Mouse (Mus musculus): ENCODE measurements at regions not wholly inside any gene's neighbourhood (a gene's known extent, or its start where the extent isn't known, plus 50 kb on each side); places are given as distances from the start of the nearest gene placed in this dataset.

DNA sequence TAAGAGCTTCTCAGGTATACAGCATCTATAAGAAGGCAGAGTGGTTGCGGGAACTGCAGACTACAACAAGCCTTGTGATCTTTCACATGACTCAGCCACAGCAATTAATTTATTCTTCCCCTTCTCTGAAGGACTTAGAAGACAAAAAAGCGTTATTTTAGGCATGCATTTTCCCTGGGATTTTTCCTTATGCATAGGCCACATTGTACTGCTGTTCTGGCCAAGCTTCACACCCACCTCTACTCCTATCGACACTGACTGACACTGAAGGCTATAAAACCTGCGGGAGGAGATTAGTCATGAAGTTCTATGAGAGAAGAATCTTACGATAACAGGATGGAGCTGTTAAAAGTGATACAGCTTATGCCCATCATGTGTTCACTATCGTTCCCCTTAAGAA is 441.9 kb downstream of the Tox3 start:
- DNase-seq (ENCODE audit: low spot score), result no peak

DNA sequence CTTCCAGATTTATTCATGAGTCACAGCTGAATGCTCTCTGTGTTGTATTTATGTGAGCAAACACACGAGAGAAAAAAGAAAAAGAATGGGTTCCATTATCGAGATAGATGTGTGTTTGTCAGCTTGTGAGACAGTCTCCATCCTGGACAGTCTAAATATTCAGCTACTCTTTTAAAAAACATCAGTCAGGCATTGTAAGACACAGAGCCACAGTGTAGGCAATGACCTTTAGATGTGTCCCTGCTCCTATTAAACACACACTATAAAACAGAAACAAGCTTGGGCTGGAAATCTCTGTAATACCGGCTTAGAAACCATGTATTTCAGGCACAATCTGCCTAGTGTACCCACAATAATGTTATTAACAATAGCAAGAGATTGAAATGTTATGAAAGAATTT is 442.6 kb downstream of the Tox3 start:
- no peak for DNase-seq (ENCODE audit: low spot score)

GRCm38 (mm10) chr8:89903346-89903745 is 444.8 kb downstream of the Tox3 start:
- DNase-seq (ENCODE audit: low spot score), result no peak

DNA sequence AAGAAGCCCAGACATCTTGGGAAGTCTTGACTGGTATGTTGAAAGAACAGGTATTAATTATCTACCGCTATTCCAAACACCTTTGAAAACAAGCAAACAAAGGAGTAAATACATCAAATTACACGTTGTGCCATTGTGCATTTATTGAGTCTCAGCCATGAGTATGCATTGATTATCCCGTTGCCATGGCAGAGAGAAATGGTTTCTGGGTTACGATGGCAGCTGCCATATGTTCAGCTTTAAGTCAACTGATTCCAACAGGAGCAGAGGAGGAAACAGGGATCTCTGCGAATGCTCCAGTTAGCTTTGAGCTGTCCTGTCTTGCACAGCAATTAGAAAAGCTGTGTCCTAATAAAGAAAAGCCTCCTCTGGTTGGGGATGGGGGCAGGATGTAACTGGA is 475.4 kb downstream of the Tox3 start:
- no peak for DNase-seq (ENCODE audit: low spot score)

GRCm38 (mm10) chr8:89871966-89872365 is 476.2 kb downstream of the Tox3 start:
- DNase-seq (ENCODE audit: low spot score), result no peak

- DNase-seq (ENCODE audit: low spot score), result no peak
These were observed 488.3 kb downstream of the Tox3 start for GRCm38 (mm10) chr8:89859813-89860212.

GRCm38 (mm10) chr8:89858706-89859385 is 489.3 kb downstream of the Tox3 start:
- no peak for DNase-seq (ENCODE audit: low spot score)

DNA sequence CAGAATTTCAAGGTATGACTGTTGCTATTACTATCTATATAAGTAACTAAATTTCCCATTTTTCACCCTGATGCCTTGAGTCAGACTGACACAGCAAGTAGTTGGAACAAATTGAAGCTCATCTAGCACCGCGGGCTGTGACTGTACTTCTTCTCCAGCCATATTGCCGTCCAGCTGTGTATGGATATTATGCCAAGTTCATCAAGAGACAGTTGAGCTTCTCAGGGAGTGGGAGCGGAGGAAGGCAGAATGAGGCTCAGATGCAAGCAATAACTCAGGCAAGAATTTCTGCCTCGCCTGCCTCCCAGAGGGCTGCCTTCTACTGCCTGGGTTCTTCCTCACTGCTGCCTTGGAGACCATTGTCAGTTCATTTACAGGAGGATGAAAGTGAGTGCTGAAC is 492.6 kb downstream of the Tox3 start:
- no peak for DNase-seq (ENCODE audit: low spot score)

- no peak for DNase-seq (ENCODE audit: low spot score)
These were observed 497.8 kb downstream of the Tox3 start for GRCm38 (mm10) chr8:89850209-89850796.

- no peak for DNase-seq (ENCODE audit: low spot score)
These were observed 498.5 kb downstream of the Tox3 start for GRCm38 (mm10) chr8:89849416-89850208.

DNA sequence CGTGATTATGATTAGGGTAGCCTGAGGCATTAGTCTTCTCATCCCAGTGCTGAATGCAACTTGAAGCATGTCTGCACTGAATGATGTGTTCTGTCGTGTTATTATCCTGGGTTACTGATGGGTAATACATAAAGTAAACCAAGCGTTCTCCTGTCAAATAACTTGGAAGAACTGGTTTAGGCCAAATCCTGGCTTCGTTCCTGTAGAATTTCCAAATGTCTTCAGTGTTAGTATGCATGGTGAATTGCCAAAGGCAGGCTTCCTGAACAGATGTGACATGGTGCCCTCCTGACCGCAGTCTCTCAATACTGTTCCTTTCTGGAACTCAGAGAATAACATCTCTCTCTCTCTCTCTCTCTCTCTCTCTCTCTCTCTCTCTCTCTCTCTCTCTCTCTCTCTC is 509.6 kb downstream of the Tox3 start:
- DNase-seq (ENCODE audit: low spot score), result no peak

DNA sequence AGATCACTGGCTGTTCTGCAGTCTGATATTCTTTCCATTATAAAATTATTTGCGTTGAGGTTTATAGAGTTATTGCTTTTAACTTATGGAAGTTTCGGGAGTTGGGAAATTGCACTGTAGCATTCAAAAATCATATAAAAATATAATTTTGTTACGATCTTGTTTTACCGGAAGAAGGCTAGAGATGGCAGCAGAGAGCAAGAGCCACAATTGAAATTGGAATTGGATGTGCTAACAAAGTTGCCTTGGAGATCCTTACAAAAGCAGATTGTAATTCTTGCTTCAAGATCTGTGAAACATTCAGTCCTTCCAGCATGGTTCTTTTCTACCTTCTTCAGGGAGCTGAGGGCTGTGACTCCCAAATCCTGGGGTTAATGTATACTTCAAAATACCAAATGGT is 514.4 kb downstream of the Tox3 start:
- DNase-seq (ENCODE audit: low spot score), result no peak

- no peak for DNase-seq (ENCODE audit: low spot score)
These were observed 523.6 kb downstream of the Tox3 start for GRCm38 (mm10) chr8:89824586-89824985.

GRCm38 (mm10) chr8:89823631-89824030 is 524.5 kb downstream of the Tox3 start:
- DNase-seq (ENCODE audit: low spot score), result no peak

GRCm38 (mm10) chr8:89812036-89812711 is 536.0 kb downstream of the Tox3 start:
- DNase-seq (ENCODE audit: low spot score), result no peak

GRCm38 (mm10) chr8:89788296-89788695 is 559.8 kb downstream of the Tox3 start:
- no peak for DNase-seq (ENCODE audit: low spot score)

GRCm38 (mm10) chr8:89787050-89787905 is 560.9 kb downstream of the Tox3 start:
- DNase-seq (ENCODE audit: low spot score), result no peak

GRCm38 (mm10) chr8:89785011-89785410 is 563.1 kb downstream of the Tox3 start:
- no peak for DNase-seq (ENCODE audit: low spot score)

DNA sequence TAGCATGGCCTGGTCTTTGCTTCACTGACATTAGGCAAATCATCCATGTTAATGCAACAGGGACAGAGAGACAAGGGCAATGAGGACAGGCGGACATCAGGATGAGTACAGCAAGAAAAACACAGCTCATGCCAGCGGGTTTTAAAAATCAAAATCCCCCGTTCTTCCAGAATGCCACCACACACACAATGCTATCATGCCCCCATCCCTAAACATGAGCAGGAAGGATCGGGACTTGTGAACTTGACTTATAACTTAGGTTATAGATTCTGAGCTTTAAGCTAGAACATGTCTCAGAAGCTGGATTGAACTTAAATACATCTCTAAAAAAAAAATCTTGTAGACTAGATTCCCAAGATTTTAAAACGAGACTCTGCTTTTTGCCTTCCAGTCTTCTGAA is 564.8 kb downstream of the Tox3 start:
- DNase-seq (ENCODE audit: low spot score), result no peak

DNA sequence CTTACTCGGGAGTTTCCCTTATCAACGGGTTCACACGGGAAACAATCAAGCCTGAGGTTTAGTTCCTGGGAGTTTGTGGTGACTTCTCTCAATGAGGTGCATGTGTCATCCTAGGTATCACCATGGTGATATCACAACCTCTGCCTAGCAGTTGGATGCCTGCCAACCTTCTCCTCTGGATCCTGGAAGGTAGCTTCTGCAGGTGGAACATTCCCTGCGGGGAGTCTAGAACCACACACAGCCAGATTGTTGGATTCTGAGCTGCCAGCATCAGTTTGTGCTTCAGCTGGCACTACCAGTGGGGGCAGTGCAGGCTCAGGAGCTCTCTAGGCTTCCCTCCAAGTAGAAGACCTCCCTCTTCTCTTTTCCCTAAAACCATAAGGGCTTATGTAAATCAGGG is 581.8 kb downstream of the Tox3 start:
- DNase-seq (ENCODE audit: low spot score), result no peak

DNA sequence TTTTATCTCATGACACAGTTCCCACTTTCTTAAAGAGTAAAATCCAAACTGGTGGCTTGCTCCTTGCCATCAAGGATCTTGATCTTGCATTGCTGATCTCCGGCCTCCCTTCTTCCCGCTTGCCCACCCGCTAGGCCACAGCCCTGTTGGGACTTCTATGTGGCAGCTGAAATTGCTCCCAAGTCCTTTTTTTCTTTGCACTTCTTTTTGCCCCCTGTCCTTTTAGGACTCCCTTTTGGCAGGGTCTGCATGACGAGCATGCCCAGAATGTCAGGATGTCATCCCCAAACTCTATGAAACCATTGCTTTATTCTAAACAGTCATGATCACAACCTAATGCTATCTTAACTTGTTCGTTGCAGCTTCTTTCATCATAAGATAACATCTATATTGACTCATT is 588.6 kb downstream of the Tox3 start:
- DNase-seq (ENCODE audit: low spot score), result no peak

GRCm38 (mm10) chr8:89758695-89759094 is 589.4 kb downstream of the Tox3 start:
- no peak for DNase-seq (ENCODE audit: low spot score)
